Mouse (Mus musculus) embryonic facial prominence, embryonic 14.5 days (tissue): Measurements from ENCODE around the gene Bcs1l. TPM values are rescaled to one million over a fixed set of nuclear protein-coding genes. Genes with fewer than 3 reads are reported as not detected.

Source experiments
- ATAC-seq: fragments of 200-750 bp; cut with Nextera tagmentation; 2 replicates; pipeline ENCODE4 v1.8.0; 2017; ENCODE audit warnings: low read depth, moderate number of reproducible peaks, moderate TSS enrichment
- DNase-seq: peaks from one replicate; pipeline ENCODE4 v3.0.0-alpha.2; 2015; ENCODE audit warnings: low spot score
- H3K27ac ChIP-seq: fragments of 300-500 bp; sonication (generic); replicated peaks from 2 replicates; pipeline ENCODE4 v1.5.1; 2014; ENCODE audit warnings: low read depth, mild to moderate bottlenecking, low read length, moderate library complexity
- H3K27me3 ChIP-seq: fragments of 300-500 bp; sonication (generic); replicated peaks from 2 replicates; pipeline ENCODE4 v1.6.1; 2014; ENCODE audit warnings: low read length; ENCODE audit not compliant: control insufficient read depth, insufficient read depth
- H3K36me3 ChIP-seq: fragments of 300-500 bp; sonication (generic); 2 replicates; pipeline ENCODE4 v1.6.1; 2014; ENCODE audit warnings: low read length, mixed read lengths; ENCODE audit not compliant: control insufficient read depth, insufficient read depth
- H3K4me1 ChIP-seq: fragments of 300-500 bp; sonication (generic); 2 replicates; pipeline ENCODE4 v1.6.1; 2014; ENCODE audit warnings: antibody characterized with exemption, low read length; ENCODE audit not compliant: control insufficient read depth, insufficient read depth
- H3K4me2 ChIP-seq: fragments of 300-500 bp; sonication (generic); 2 replicates; pipeline ENCODE4 v1.6.1; 2014; ENCODE audit warnings: low read depth, mild to moderate bottlenecking, low read length, moderate library complexity, mixed read lengths
- H3K4me3 ChIP-seq: fragments of 300-500 bp; sonication (generic); 2 replicates; pipeline ENCODE4 v1.5.1; 2014; ENCODE audit warnings: low read depth, mild to moderate bottlenecking, low read length
- H3K9ac ChIP-seq: fragments of 300-500 bp; sonication (generic); 2 replicates; pipeline ENCODE4 v1.6.1; 2014; ENCODE audit warnings: low read depth, mild to moderate bottlenecking, low read length, moderate library complexity, mixed read lengths
- H3K9me3 ChIP-seq: fragments of 300-500 bp; sonication (generic); 2 replicates; pipeline ENCODE4 v1.6.1; 2016; ENCODE audit warnings: low read length; ENCODE audit not compliant: control insufficient read depth
- WGBS: fragments of 180-500 bp; shearing (Covaris S2); extraction: QIAGEN DNeasy Blood & Tissue Kit; methylation state at CpG from one replicate; pipeline ENCODE4 v1.1.7; 2014; 5-methylcytosine and 5-hydroxymethylcytosine counted together
- polyA plus RNA-seq: library from polyadenylated mRNA; unstranded; fragments of >200 nt; fragmentation: Nextera tagmentation; extraction: Ambion mirVana; gene quantifications from 2 replicates; pipeline ENCODE4 v1.2.1, GENCODE M21; 2014

The Bcs1l gene
- polyA plus RNA-seq, 1 experiment from 2014 or later, result 18.9 TPM

GRCm38 (mm10) chr1:74584616-74585398, 3.3 kb upstream of the Bcs1l start:
- no peak overlapping the region for H3K4me3 ChIP-seq
- DNase-seq, result no peak
- no peak overlapping the region for H3K4me2 ChIP-seq
- no peak for ATAC-seq
- H3K27me3 ChIP-seq, result no peaks in the 10 kb centered on the region
- no peak overlapping the region for H3K27ac ChIP-seq
- peaks cover 33% of the 10 kb centered on the region for H3K36me3 ChIP-seq
- 91% methylated on average over 3 of the region's 3 CpGs for WGBS
- no peak overlapping the region for H3K9ac ChIP-seq
- no peaks in the 10 kb centered on the region for H3K9me3 ChIP-seq
- H3K4me1 ChIP-seq, result peaks cover 9% of the 10 kb centered on the region

GRCm38 (mm10) chr1:74587233-74587772, 786 bp upstream of the Bcs1l start:
- Histone ChIP-seq H3K4me2 (peak overlapping the region; percentile 82), H3K4me1 (peaks cover 9% of the 10 kb centered on the region), H3K27me3 (no peaks in the 10 kb centered on the region), H3K27ac (peak overlapping the region; percentile 89), H3K9me3 (no peaks in the 10 kb centered on the region), H3K9ac (peak overlapping the region; percentile 81), H3K4me3 (peak overlapping the region; percentile 71), H3K36me3 (peaks cover 45% of the 10 kb centered on the region)
- DNase-seq (peak; percentile 25), ATAC-seq (no peak)
- WGBS, result under 1% methylated on average over 23 of the region's 24 CpGs

- no peak for ATAC-seq
- no peak overlapping the region for H3K27ac ChIP-seq
- H3K9me3 ChIP-seq, result no peaks in the 10 kb centered on the region
- DNase-seq, result no peak
- H3K9ac ChIP-seq, result no peak overlapping the region
- no peaks in the 10 kb centered on the region for H3K27me3 ChIP-seq
- H3K4me2 ChIP-seq, result no peak overlapping the region
- H3K4me1 ChIP-seq, result no peaks in the 10 kb centered on the region
- peaks cover 83% of the 10 kb centered on the region for H3K36me3 ChIP-seq
- WGBS, result 83% methylated on average over 8 of the region's 8 CpGs
- no peak overlapping the region for H3K4me3 ChIP-seq
These were observed 6.3 kb downstream of the Bcs1l start for GRCm38 (mm10) chr1:74594434-74594833.

GRCm38 (mm10) chr1:74600501-74601266, 12.6 kb downstream of the Bcs1l start:
- Histone ChIP-seq H3K9ac (peak overlapping the region; percentile 79), H3K36me3 (peaks cover 38% of the 10 kb centered on the region), H3K27me3 (no peaks in the 10 kb centered on the region), H3K27ac (no peak overlapping the region; the same call in 1 of the 2 replicates), H3K4me3 (peak overlapping the region; percentile 69), H3K4me1 (peaks cover 11% of the 10 kb centered on the region), H3K9me3 (no peaks in the 10 kb centered on the region), H3K4me2 (peak overlapping the region; percentile 82)
- DNase-seq (no peak), ATAC-seq (peak; percentile 54)
- WGBS, result 8% methylated on average over 25 of the region's 26 CpGs

- DNase-seq (peak; percentile 96), ATAC-seq (peak; percentile 94)
- WGBS, result 10% methylated on average over 25 of the region's 25 CpGs
- Histone ChIP-seq H3K9ac (peak within 1 kb of the TSS; percentile 79), H3K27ac (no peak within 1 kb of the TSS; the same call in 1 of the 2 replicates), H3K9me3 (no peaks in the 10 kb centered on the region), H3K4me3 (peak within 1 kb of the TSS; percentile 69), H3K4me2 (peak within 1 kb of the TSS; percentile 82), H3K4me1 (peaks cover 11% of the 10 kb centered on the region), H3K27me3 (no peaks in the 10 kb centered on the region), H3K36me3 (peaks cover 33% of the 10 kb centered on the region)
These were observed 13.3 kb downstream of the Bcs1l start, which contains the start of the genes Rnf25 and Stk36 for GRCm38 (mm10) chr1:74601267-74601962. TSS of gene Rnf25 (minus strand) at chr1:74601397. TSS of gene Stk36 (plus strand) at chr1:74601445.

GRCm38 (mm10) chr1:74624183-74624582, 36.1 kb downstream of the Bcs1l start:
- ATAC-seq, result no peak

GRCm38 (mm10) chr1:74626076-74626475, 38.0 kb downstream of the Bcs1l start:
- 79% methylated on average over 4 of the region's 4 CpGs for WGBS
- ATAC-seq, result no peak
- peaks cover 33% of the 10 kb centered on the region for H3K36me3 ChIP-seq
- no peak overlapping the region for H3K27ac ChIP-seq
- H3K4me1 ChIP-seq, result no peaks in the 10 kb centered on the region
- H3K4me3 ChIP-seq, result no peak overlapping the region
- no peak overlapping the region for H3K4me2 ChIP-seq
- H3K27me3 ChIP-seq, result no peaks in the 10 kb centered on the region
- H3K9me3 ChIP-seq, result no peaks in the 10 kb centered on the region
- DNase-seq, result no peak
- H3K9ac ChIP-seq, result no peak overlapping the region

More at GRCm38 (mm10) chr1:74624183-74624582, 36.1 kb downstream of the Bcs1l start:
- no peak overlapping the region for H3K4me2 ChIP-seq
- 88% methylated on average over 1 of the region's 1 CpGs for WGBS
- DNase-seq, result no peak
- H3K27me3 ChIP-seq, result no peaks in the 10 kb centered on the region
- peaks cover 33% of the 10 kb centered on the region for H3K36me3 ChIP-seq
- H3K4me3 ChIP-seq, result no peak overlapping the region
- H3K27ac ChIP-seq, result no peak overlapping the region
- no peaks in the 10 kb centered on the region for H3K4me1 ChIP-seq
- no peak overlapping the region for H3K9ac ChIP-seq
- no peaks in the 10 kb centered on the region for H3K9me3 ChIP-seq

GRCm38 (mm10) chr1:74628001-74628400, 39.9 kb downstream of the Bcs1l start:
- DNase-seq (no peak), ATAC-seq (no peak)
- Histone ChIP-seq H3K4me2 (no peak overlapping the region), H3K4me3 (no peak overlapping the region), H3K4me1 (no peaks in the 10 kb centered on the region), H3K9me3 (no peaks in the 10 kb centered on the region), H3K36me3 (peaks cover 26% of the 10 kb centered on the region), H3K27me3 (no peaks in the 10 kb centered on the region), H3K27ac (no peak overlapping the region), H3K9ac (no peak overlapping the region)
- WGBS, result 32% methylated on average over 7 of the region's 7 CpGs
